Mouse (Mus musculus): Measurements from ENCODE around the gene Zfp758. TPM values are rescaled to one million over a fixed set of nuclear protein-coding genes. Genes with fewer than 3 reads are reported as not detected.

Zfp758 gene
- polyA plus RNA-seq, 1 experiment from 2014 or later, result 9.7 TPM

- H3K4me1 ChIP-seq (replicated peaks; ENCODE audit: control insufficient read depth, insufficient read depth, low read length), result peaks cover 12% of the 10 kb centered on the region
- peak; percentile 97 for ATAC-seq
- peak within 1 kb of the TSS; percentile 79 for H3K4me2 ChIP-seq (ENCODE audit: low read length)
- H3K9ac ChIP-seq (replicated peaks; ENCODE audit: low read depth, low read length), result peak within 1 kb of the TSS; percentile 69
- H3K9me3 ChIP-seq (ENCODE audit: control insufficient read depth, low read length), result no peaks in the 10 kb centered on the region
- H3K27ac ChIP-seq (ENCODE audit: low read length), result peak within 1 kb of the TSS; percentile 84
- 0% methylated on average over 29 of the region's 29 CpGs for WGBS
- H3K4me3 ChIP-seq (replicated peaks; ENCODE audit: low read length), result peak within 1 kb of the TSS; percentile 79
- no peaks in the 10 kb centered on the region; the same call in 1 of the 2 replicates for H3K27me3 ChIP-seq (replicated peaks; ENCODE audit: control insufficient read depth, insufficient read depth, low read length)
- H3K36me3 ChIP-seq (ENCODE audit: control insufficient read depth, insufficient read depth), result no peaks in the 10 kb centered on the region
Measured at GRCm38 (mm10) chr17:22423952-22424617, 62.8 kb downstream of the Zfp758 start, which contains the start of gene Zfp946. Zfp946 (plus strand) TSS chr17:22424222.

- Histone ChIP-seq H3K9ac (replicated peaks; ENCODE audit: low read depth, low read length) (peak overlapping the region; percentile 69), H3K9me3 (ENCODE audit: control insufficient read depth, low read length) (no peaks in the 10 kb centered on the region), H3K27ac (ENCODE audit: low read length) (peak overlapping the region; percentile 44), H3K36me3 (ENCODE audit: control insufficient read depth, insufficient read depth) (peaks cover under 1% of the 10 kb centered on the region; the same call in 1 of the 2 replicates), H3K4me3 (replicated peaks; ENCODE audit: low read length) (peak overlapping the region; percentile 79), H3K27me3 (replicated peaks; ENCODE audit: control insufficient read depth, insufficient read depth, low read length) (no peaks in the 10 kb centered on the region; the same call in 1 of the 2 replicates), H3K4me2 (ENCODE audit: low read length) (peak overlapping the region; percentile 79), H3K4me1 (replicated peaks; ENCODE audit: control insufficient read depth, insufficient read depth, low read length) (peaks cover 12% of the 10 kb centered on the region)
- 1% methylated on average over 12 of the region's 12 CpGs for WGBS
- peak; percentile 19 for ATAC-seq
Measured at GRCm38 (mm10) chr17:22424636-22425354, 63.5 kb downstream of the Zfp758 start.

Other genes with a start within 250 kb of the Zfp758 start
- 1.9 and 2.0 TPM in 2 replicates for gene Zfp947, start 195.3 kb upstream of the Zfp758 start, polyA plus RNA-seq (2015; fragmentation: Nextera tagmentation; extraction: Ambion mirVana)
- 4.4 and 6.1 TPM in 2 replicates for gene Zfp994, start 135.8 kb upstream of the Zfp758 start, polyA plus RNA-seq (2015; fragmentation: Nextera tagmentation; extraction: Ambion mirVana)
- 13.4 and 15.8 TPM in 2 replicates for gene CT030661.1, start 46.6 kb upstream of the Zfp758 start, polyA plus RNA-seq (2015; fragmentation: Nextera tagmentation; extraction: Ambion mirVana)
- 20.9 and 24.5 TPM in 2 replicates for gene Zfp944, start 53 bp upstream of the Zfp758 start, polyA plus RNA-seq (2015; fragmentation: Nextera tagmentation; extraction: Ambion mirVana)
- gene Zfp946, start 62.8 kb downstream of the Zfp758 start, polyA plus RNA-seq (2015; fragmentation: Nextera tagmentation; extraction: Ambion mirVana), result 41.4 and 44.5 TPM in 2 replicates
- gene Vmn2r111, start 212.0 kb downstream of the Zfp758 start, polyA plus RNA-seq (2015; fragmentation: Nextera tagmentation; extraction: Ambion mirVana), result not detected in 2 replicates
- not detected in 2 replicates for gene Vmn2r112, start 239.5 kb downstream of the Zfp758 start, polyA plus RNA-seq (2015; fragmentation: Nextera tagmentation; extraction: Ambion mirVana)